Comparison of ENCODE assay signal across 24 mouse cellular contexts in the genomic region with DNA sequence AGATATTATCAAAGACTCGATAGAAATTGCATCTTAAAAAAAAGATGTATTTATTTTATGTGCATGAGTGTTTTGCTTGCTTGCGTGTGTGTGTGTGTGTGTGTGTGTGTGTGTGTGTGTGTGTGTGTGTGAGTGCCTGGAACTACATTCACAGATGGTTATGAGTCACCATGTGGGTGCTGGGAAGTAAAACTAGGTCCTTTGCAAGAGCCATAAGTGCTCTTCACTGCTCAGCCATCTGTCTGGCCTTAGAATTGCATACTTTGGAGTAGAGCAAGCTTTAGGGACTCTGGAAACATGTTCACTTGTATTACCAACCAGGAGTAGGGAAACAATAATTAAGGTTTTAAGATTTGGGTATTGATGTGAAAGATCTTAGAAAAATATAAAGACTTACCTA. TPM values are rescaled to one million over a fixed set of nuclear protein-coding genes. Genes with fewer than 3 reads are reported as not detected.
"Had no signal": no experiment of that assay in that cellular context is flagged by ENCODE, and none has a peak within 500 bp of the region (broad histone marks: within the 10 kb centered on the region; RNA-seq: fewer than 3 reads in every experiment).

No protein-coding gene starts in this region.

- H3K4me3 ChIP-seq: liver, embryonic 15.5 days; midbrain, embryonic 10.5 days; midbrain, embryonic 12.5 days; myocyte; neural tube, embryonic 13.5 days; neural tube, embryonic 15.5 days had no signal

- H3K4me1 ChIP-seq: liver, embryonic 15.5 days; midbrain, embryonic 12.5 days; neural tube, embryonic 13.5 days; neural tube, embryonic 15.5 days had no signal

- DNase-seq: liver, postnatal 0 days; lung, embryonic 14.5 days; lung, postnatal 10 days; midbrain, embryonic 14.5 days; retina, postnatal 1 day; right cerebral cortex, postnatal 14 days; right cerebral cortex, postnatal 4 days; spleen, adult 18-20 months; thymus, adult 2 months; thymus, postnatal 25 days had no signal

RNA-seq across cellular contexts. Expression of a gene that starts 22.4 kb away (rescaled TPM):
- polyA plus RNA-seq: liver, embryonic 15.5 days; liver, postnatal 0 days had no signal

RNA-seq across cellular contexts. Expression of a gene that starts 48.9 kb away (rescaled TPM):
- polyA plus RNA-seq: liver, embryonic 15.5 days; liver, postnatal 0 days; lung, embryonic 14.5 days; lung, embryonic 16.5 days; midbrain, embryonic 10.5 days; midbrain, embryonic 12.5 days; midbrain, embryonic 14.5 days; midbrain, embryonic 16.5 days; myocyte; neural tube, embryonic 11.5 days; neural tube, embryonic 13.5 days; neural tube, embryonic 15.5 days; small intestine, adult 2 months; stomach, embryonic 14.5 days; stomach, embryonic 16.5 days; testis, adult 2 months; thymus, adult 2 months; urinary bladder, adult 2 months had no signal
